Mouse (Mus musculus): ENCODE measurements around the gene Gm6525. TPM values are rescaled to one million over a fixed set of nuclear protein-coding genes. Genes with fewer than 3 reads are reported as not detected.

Gm6525 gene
- polyA plus RNA-seq, 1 experiment = not detected

- TF ChIP-seq CTCF (IDR thresholded peaks at IDR 0.05; ENCODE audit: borderline replicate concordance, insufficient read depth, low read depth, low read length) (peak; percentile 95), POLR2A (IDR thresholded peaks at IDR 0.05; ENCODE audit: borderline replicate concordance, insufficient read depth, low read length) (no peak)
- 29% methylated on average over 7 of the region's 7 CpGs for WGBS
- H3K27me3 ChIP-seq (ENCODE audit: control insufficient read depth, insufficient read depth, low read length) = no peaks in the 10 kb centered on the region
- H3K4me3 ChIP-seq (replicated peaks; ENCODE audit: insufficient read depth, low read depth, low read length) = no peak overlapping the region
- peak; percentile 77 to 80 for DNase-seq
- no peak overlapping the region for H3K27ac ChIP-seq (ENCODE audit: insufficient read depth, low read length)
- no peaks in the 10 kb centered on the region; the same call in none of the 2 replicates for H3K4me1 ChIP-seq (ENCODE audit: control insufficient read depth, insufficient read depth, low read length)
Measured at GRCm38 (mm10) chr3:84175337-84176315, 1.7 kb downstream of the Gm6525 start.

DNA sequence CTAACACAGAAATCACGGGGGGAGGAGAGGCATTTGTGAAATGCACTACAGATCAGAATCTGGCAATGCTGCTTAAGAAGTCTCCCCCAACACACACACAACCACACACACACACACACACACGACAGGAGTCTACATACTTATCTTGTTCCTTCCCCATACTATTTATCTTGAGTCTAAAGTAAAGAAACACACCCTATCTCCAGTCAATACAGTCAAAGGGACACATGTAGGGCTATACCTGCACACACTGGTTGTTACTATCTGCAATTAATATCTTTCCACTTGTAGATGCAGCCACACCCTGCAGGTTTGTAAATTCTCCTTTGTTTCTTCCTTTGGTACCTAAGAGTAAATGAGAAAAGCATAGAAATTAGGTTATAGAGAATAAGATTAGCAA lies 3.9 kb downstream of the Gm6525 start:
- no peak for DNase-seq
- Histone ChIP-seq H3K27me3 (ENCODE audit: control insufficient read depth, insufficient read depth, low read length) (no peaks in the 10 kb centered on the region), H3K4me3 (replicated peaks; ENCODE audit: insufficient read depth, low read depth, low read length) (no peak overlapping the region), H3K27ac (ENCODE audit: insufficient read depth, low read length) (no peak overlapping the region), H3K4me1 (ENCODE audit: control insufficient read depth, insufficient read depth, low read length) (peaks cover 7% of the 10 kb centered on the region)
- 71% methylated on average over 2 of the region's 2 CpGs for WGBS
- TF ChIP-seq CTCF (IDR thresholded peaks at IDR 0.05; ENCODE audit: borderline replicate concordance, insufficient read depth, low read depth, low read length) (no peak), POLR2A (IDR thresholded peaks at IDR 0.05; ENCODE audit: borderline replicate concordance, insufficient read depth, low read length) (no peak)

DNA sequence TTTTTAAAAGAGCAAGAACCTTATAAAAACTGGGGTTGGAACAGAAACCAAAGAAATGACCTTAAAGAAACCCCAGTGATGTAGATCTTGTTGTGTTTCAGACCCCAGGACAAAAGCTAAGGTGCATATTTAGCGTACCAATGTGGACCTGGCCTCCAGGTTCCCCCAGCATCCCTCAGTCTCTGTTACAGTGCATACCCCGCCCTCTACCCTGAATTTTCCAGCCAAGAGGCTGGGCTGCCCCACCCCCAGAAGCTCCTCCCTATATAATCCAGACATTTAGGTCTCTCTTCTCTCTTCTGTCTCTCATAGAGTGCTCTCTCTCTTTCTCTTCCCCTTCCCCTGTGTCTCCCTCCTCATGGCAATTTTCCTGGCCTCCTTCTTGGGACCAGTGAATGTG lies 6.4 kb downstream of the Gm6525 start:
- Histone ChIP-seq H3K27me3 (ENCODE audit: control insufficient read depth, insufficient read depth, low read length) (no peaks in the 10 kb centered on the region), H3K4me1 (ENCODE audit: control insufficient read depth, insufficient read depth, low read length) (peaks cover 7% of the 10 kb centered on the region), H3K27ac (ENCODE audit: insufficient read depth, low read length) (no peak overlapping the region), H3K4me3 (replicated peaks; ENCODE audit: insufficient read depth, low read depth, low read length) (no peak overlapping the region)
- no peak for DNase-seq
- 83% methylated on average over 2 of the region's 2 CpGs for WGBS
- TF ChIP-seq CTCF (IDR thresholded peaks at IDR 0.05; ENCODE audit: borderline replicate concordance, insufficient read depth, low read depth, low read length) = no peak
- TF ChIP-seq POLR2A (IDR thresholded peaks at IDR 0.05; ENCODE audit: borderline replicate concordance, insufficient read depth, low read length) = no peak

- H3K4me1 ChIP-seq (ENCODE audit: control insufficient read depth, insufficient read depth, low read length) = peaks cover 7% of the 10 kb centered on the region
- H3K27me3 ChIP-seq (ENCODE audit: control insufficient read depth, insufficient read depth, low read length) = no peaks in the 10 kb centered on the region
- 31% methylated on average over 8 of the region's 8 CpGs for WGBS
- H3K27ac ChIP-seq (ENCODE audit: insufficient read depth, low read length) = no peak overlapping the region
- no peak for DNase-seq
- TF ChIP-seq CTCF (IDR thresholded peaks at IDR 0.05; ENCODE audit: borderline replicate concordance, insufficient read depth, low read depth, low read length) = no peak
- no peak for TF ChIP-seq POLR2A (IDR thresholded peaks at IDR 0.05; ENCODE audit: borderline replicate concordance, insufficient read depth, low read length)
- no peak overlapping the region for H3K4me3 ChIP-seq (replicated peaks; ENCODE audit: insufficient read depth, low read depth, low read length)
Measured at GRCm38 (mm10) chr3:84181102-84181501, 7.2 kb downstream of the Gm6525 start.

GRCm38 (mm10) chr3:84181717-84182116 lies 7.8 kb downstream of the Gm6525 start:
- Histone ChIP-seq H3K27me3 (ENCODE audit: control insufficient read depth, insufficient read depth, low read length) (no peaks in the 10 kb centered on the region), H3K4me3 (replicated peaks; ENCODE audit: insufficient read depth, low read depth, low read length) (no peak overlapping the region), H3K27ac (ENCODE audit: insufficient read depth, low read length) (no peak overlapping the region), H3K4me1 (ENCODE audit: control insufficient read depth, insufficient read depth, low read length) (peaks cover 7% of the 10 kb centered on the region)
- WGBS = 56% methylated on average over 4 of the region's 4 CpGs
- TF ChIP-seq CTCF (IDR thresholded peaks at IDR 0.05; ENCODE audit: borderline replicate concordance, insufficient read depth, low read depth, low read length) = no peak
- TF ChIP-seq POLR2A (IDR thresholded peaks at IDR 0.05; ENCODE audit: borderline replicate concordance, insufficient read depth, low read length) = no peak
- DNase-seq = no peak

DNA sequence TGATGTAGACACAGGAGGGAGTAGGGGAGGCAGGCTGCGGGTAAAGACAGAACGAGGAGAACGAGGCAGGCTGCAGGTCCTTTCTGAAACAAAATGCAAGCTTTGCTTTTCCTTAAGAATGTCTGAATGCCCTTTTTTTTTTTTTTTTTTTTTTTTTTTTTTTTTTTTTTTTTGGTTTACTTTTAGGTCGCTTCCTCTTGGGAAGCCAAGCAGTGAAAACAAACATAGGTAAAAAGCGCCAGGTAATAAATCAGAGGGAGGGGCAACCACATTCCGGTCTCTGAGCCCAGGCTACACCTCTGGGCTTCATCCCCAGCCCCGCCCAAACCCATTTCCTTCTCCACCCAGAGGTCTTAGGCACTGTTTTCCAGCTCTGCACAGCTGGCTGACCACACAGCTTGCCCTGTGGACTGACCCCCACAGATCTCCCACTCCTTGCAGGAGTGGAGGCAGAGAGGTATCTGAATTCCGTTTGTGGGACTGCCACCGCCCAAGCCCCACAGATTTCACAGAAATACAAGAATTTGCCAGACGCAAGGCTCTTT lies 15.8 kb downstream of the Gm6525 start:
- no peak overlapping the region for H3K4me3 ChIP-seq (replicated peaks; ENCODE audit: insufficient read depth, low read depth, low read length)
- H3K4me1 ChIP-seq (ENCODE audit: control insufficient read depth, insufficient read depth, low read length) = peaks cover 26% of the 10 kb centered on the region
- DNase-seq = no peak
- H3K27me3 ChIP-seq (ENCODE audit: control insufficient read depth, insufficient read depth, low read length) = no peaks in the 10 kb centered on the region
- WGBS = 80% methylated on average over 10 of the region's 10 CpGs
- TF ChIP-seq POLR2A (IDR thresholded peaks at IDR 0.05; ENCODE audit: borderline replicate concordance, insufficient read depth, low read length) (no peak), CTCF (IDR thresholded peaks at IDR 0.05; ENCODE audit: borderline replicate concordance, insufficient read depth, low read depth, low read length) (no peak)
- H3K27ac ChIP-seq (ENCODE audit: insufficient read depth, low read length) = no peak overlapping the region

DNA sequence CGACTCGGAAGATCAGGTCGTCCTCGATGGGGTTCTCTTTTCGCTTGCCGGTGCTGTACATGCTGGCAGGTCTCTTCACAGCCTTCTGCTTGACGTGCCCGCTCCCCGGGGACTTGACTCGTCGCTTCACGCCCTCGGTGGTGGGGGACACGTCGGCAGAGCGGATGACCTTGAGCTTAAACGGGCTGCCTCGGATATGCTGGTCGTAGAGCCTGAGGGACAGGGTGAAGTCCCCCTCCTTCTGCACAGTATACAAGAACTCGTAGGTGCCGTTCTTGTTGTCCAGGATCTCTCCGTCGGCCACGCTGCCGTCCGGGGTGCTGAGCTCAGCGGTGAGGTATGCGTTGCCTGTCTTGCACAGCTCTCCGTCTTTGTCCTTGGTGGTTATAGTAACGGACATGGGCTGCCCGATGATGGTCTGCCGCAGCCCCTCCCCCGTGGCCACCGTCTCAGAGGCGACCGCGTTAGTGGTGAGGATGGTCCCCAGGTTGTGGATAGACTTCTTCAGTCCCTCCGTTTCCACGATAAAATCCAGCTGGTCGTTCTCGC lies 16.7 kb downstream of the Gm6525 start:
- Histone ChIP-seq H3K27me3 (ENCODE audit: control insufficient read depth, insufficient read depth, low read length) (no peaks in the 10 kb centered on the region), H3K4me1 (ENCODE audit: control insufficient read depth, insufficient read depth, low read length) (peaks cover 26% of the 10 kb centered on the region), H3K4me3 (replicated peaks; ENCODE audit: insufficient read depth, low read depth, low read length) (no peak overlapping the region), H3K27ac (ENCODE audit: insufficient read depth, low read length) (no peak overlapping the region)
- DNase-seq = no peak
- TF ChIP-seq POLR2A (IDR thresholded peaks at IDR 0.05; ENCODE audit: borderline replicate concordance, insufficient read depth, low read length) (no peak), CTCF (IDR thresholded peaks at IDR 0.05; ENCODE audit: borderline replicate concordance, insufficient read depth, low read depth, low read length) (no peak)
- WGBS = 40% methylated on average over 41 of the region's 41 CpGs

All from cerebellum, adult 2 months (tissue).